Comparison of ENCODE assay signal across 30 mouse cellular contexts in the genomic region with DNA sequence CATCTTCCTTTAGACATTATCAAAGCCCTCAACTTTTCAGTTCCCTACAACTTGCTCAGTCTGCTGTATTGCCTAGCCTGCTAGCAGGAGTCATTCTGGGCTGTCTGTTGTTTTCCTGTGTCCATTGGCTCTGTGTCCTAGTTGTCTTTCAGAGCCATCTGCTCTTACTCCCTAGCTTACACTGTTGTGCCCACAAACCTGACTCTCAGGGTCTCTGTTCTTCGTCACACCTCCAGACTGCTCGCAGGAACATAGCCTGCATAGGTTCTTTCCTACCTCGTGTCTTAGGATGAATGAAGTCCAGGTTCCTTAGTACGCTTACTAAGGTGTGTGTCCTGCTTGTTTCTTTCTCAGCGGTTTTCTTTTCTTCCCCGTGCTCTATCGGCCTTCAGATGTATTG. TPM values are rescaled to one million over a fixed set of nuclear protein-coding genes. Genes with fewer than 3 reads are reported as not detected.
A peak's percentile ranks its signal among the peaks of the same experiment; 100 is the strongest.
DNase-seq lines count a peak whose midpoint lies in the region; ATAC-seq and TF ChIP-seq lines count a peak whose summit lies in the region.
"Had no signal": no experiment of that assay in that cellular context is flagged by ENCODE, and none has a peak within 500 bp of the region (broad histone marks: within the 10 kb centered on the region; RNA-seq: fewer than 3 reads in every experiment).

No protein-coding gene starts in this region.

- no peak for TF ChIP-seq POLR2A in lung, adult 2 months (IDR thresholded peaks at IDR 0.05; ENCODE audit: borderline replicate concordance, extremely low read depth, low read depth, low read length)

- no peak for TF ChIP-seq CTCF in lung, adult 2 months (IDR thresholded peaks at IDR 0.05; ENCODE audit: insufficient read depth, low read length)

- peak; percentile 89 for ATAC-seq in cerebellum, adult (ENCODE audit: insufficient number of reproducible peaks, low FRiP score, low TSS enrichment)
- ATAC-seq: activated CD4-positive, CD25-positive, alpha-beta regulatory T cell, adult 4 months; forebrain, embryonic 15.5 days; hindbrain, embryonic 16.5 days; intestine, embryonic 16.5 days; midbrain, embryonic 16.5 days had no signal

- 89% methylated on average over 7 of the region's 7 CpGs for WGBS in lung, adult 2 months

- no peak for DNase-seq in cerebellum, postnatal 4 days (ENCODE audit: low spot score in 2 of 2)
- DNase-seq in cerebellum, adult 11-12 months: peak; percentile 73
- DNase-seq in cerebellum, adult 9-11 months: peak; percentile 84
- DNase-seq in induced T-regulatory cell, adult 2 months (ENCODE audit: low read depth): peak; percentile 19
- DNase-seq in lung, adult 2 months: no peak
- DNase-seq in lung, postnatal 14 days: no peak
- DNase-seq: adrenal gland, adult 2 months; adrenal gland, postnatal 36 days; embryo, embryonic 11 days; gastrocnemius, adult 2 months; kidney, adult 9 months; kidney, postnatal 10 days; layer of hippocampus, adult 9-11 months; lung, postnatal 36 days; right cerebral cortex, postnatal 4 days; thymus, postnatal 14 days had no signal

- no peak overlapping the region for H3K4me3 ChIP-seq in lung, adult 2 months (replicated peaks; ENCODE audit: extremely low read depth, low read depth, low read length)
- H3K4me3 ChIP-seq: embryonic facial prominence, embryonic 13.5 days; forebrain, embryonic 10.5 days; forebrain, embryonic 15.5 days; gastrocnemius, adult 2 months; heart, embryonic 15.5 days; limb, embryonic 12.5 days; liver, embryonic 15.5 days; lung, embryonic 15.5 days; myocyte; neural tube, embryonic 12.5 days had no signal

- H3K4me1 ChIP-seq in lung, adult 2 months (ENCODE audit: control insufficient read depth, insufficient read depth, low read length): peaks cover 9% of the 10 kb centered on the region
- H3K4me1 ChIP-seq: liver, embryonic 15.5 days had no signal

RNA-seq across cellular contexts. Expression of a gene that starts 35.5 kb away (rescaled TPM):
- 10.9 and 21.5 TPM in 2 replicates for polyA plus RNA-seq in lung, adult 2 months (2012; rRNA removed)

Comparison
In these comparisons a context has a peak if more than half of its experiments do, and no peak if none do; other contexts are left out.
1. DNase-seq: peak in cerebellum, adult 11-12 months (single experiment), cerebellum, adult 9-11 months (single experiment) and induced T-regulatory cell, adult 2 months (single experiment); none in cerebellum, postnatal 4 days (0 of 2), lung, adult 2 months (single experiment) and lung, postnatal 14 days (single experiment).